Mouse (Mus musculus) kidney, embryonic 14.5 days (tissue): ENCODE data around the gene Zbtb24. TPM values are rescaled to one million over a fixed set of nuclear protein-coding genes. Genes with fewer than 3 reads are reported as not detected.
"Not testable (repeated sequence)": the region's sequence is repeated elsewhere in the genome, so short reads cannot be mapped to it uniquely, and the experiment has no call there.

ENCODE experiments used
- ATAC-seq: fragments of 200-750 bp; cut with Nextera tagmentation; 2 replicates; pipeline ENCODE4 v1.8.0; 2017; ENCODE audit warnings: moderate number of reproducible peaks, mild to moderate bottlenecking, moderate TSS enrichment, moderate library complexity; ENCODE audit not compliant: low FRiP score, low TSS enrichment
- H3K27ac ChIP-seq: fragments of 300-500 bp; sonication (generic); 2 replicates; pipeline ENCODE4 v1.5.1; 2014; ENCODE audit warnings: low read depth, mild to moderate bottlenecking, low read length, moderate library complexity, mixed read lengths
- H3K27me3 ChIP-seq: fragments of 300-500 bp; sonication (generic); 2 replicates; pipeline ENCODE4 v1.6.1; 2014; ENCODE audit warnings: mild to moderate bottlenecking, low read length; ENCODE audit not compliant: control insufficient read depth, insufficient read depth
- H3K36me3 ChIP-seq: fragments of 300-500 bp; sonication (generic); 2 replicates; pipeline ENCODE4 v1.6.1; 2014; ENCODE audit warnings: low read length, mixed read lengths; ENCODE audit not compliant: control insufficient read depth, insufficient read depth
- H3K4me1 ChIP-seq: fragments of 300-500 bp; sonication (generic); 2 replicates; pipeline ENCODE4 v1.6.1; 2014; ENCODE audit warnings: low read length, mixed read lengths; ENCODE audit not compliant: control insufficient read depth, insufficient read depth
- H3K4me2 ChIP-seq: fragments of 300-500 bp; sonication (generic); replicated peaks from 2 replicates; pipeline ENCODE4 v1.6.1; 2014; ENCODE audit warnings: low read depth, mild to moderate bottlenecking, low read length
- H3K4me3 ChIP-seq: fragments of 300-500 bp; sonication (generic); 2 replicates; pipeline ENCODE4 v1.5.1; 2014; ENCODE audit warnings: mild to moderate bottlenecking, low read length
- H3K9ac ChIP-seq: fragments of 300-500 bp; sonication (generic); 2 replicates; pipeline ENCODE4 v1.6.1; 2014; ENCODE audit warnings: low read depth, mild to moderate bottlenecking, low read length, moderate library complexity
- H3K9me3 ChIP-seq: fragments of 300-500 bp; sonication (generic); 2 replicates; pipeline ENCODE4 v1.6.1; 2016; ENCODE audit warnings: low read length; ENCODE audit not compliant: control insufficient read depth
- WGBS: fragments of 180-500 bp; shearing (Covaris S2); extraction: QIAGEN DNeasy Blood & Tissue Kit; methylation state at CpG from one replicate; pipeline ENCODE4 v1.1.7; 2014; 5-methylcytosine and 5-hydroxymethylcytosine counted together
- polyA plus RNA-seq: library from polyadenylated mRNA; unstranded; fragments of >200 nt; fragmentation: Nextera tagmentation; extraction: Ambion mirVana; gene quantifications from 2 replicates; pipeline ENCODE4 v1.2.1, GENCODE M21; 2014

Gene Zbtb24
- polyA plus RNA-seq, 1 experiment from 2014 or later, result 19.2 TPM

DNA sequence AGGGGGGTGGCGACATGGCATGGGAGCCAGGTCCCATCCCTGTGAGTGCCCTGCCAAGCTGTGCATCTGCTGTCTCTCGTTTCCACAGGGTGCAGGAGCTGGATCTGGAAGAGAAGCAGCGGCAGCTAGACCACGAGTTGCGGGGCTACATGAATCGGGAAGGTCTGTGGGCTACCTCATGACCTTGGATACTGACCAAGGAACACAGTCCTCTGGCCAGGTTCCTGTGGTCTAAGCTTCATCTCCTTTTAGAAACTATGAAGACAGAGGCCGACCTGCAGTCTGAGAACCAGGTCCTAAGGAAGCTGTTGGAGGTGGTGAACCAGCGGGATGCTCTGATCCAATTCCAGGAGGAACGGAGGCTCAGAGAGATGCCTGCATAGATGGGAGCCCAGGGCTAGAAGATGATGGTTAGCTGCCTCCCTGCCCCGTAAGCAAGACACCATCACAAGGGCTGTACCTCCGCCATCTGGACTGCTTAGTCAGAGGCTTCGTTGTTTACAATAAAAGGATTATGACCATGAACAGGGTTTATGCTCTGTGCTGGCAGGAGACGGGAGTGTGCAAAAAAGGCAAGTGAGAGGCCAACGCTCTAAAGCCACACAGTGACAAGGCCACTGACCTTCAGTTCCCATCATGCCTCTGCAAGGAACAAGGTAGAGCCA, 36.5 kb downstream of the Zbtb24 start:
- WGBS, result 86% methylated on average over 14 of the region's 14 CpGs
- peaks cover 15% of the 10 kb centered on the region; the same call in 1 of the 2 replicates for H3K4me1 ChIP-seq
- peaks cover 62% of the 10 kb centered on the region for H3K36me3 ChIP-seq
- no peak for ATAC-seq
- no peaks in the 10 kb centered on the region for H3K27me3 ChIP-seq
- no peak overlapping the region for H3K27ac ChIP-seq
- no peaks in the 10 kb centered on the region for H3K9me3 ChIP-seq
- no peak overlapping the region for H3K9ac ChIP-seq
- H3K4me2 ChIP-seq, result no peak overlapping the region
- H3K4me3 ChIP-seq, result no peak overlapping the region

GRCm38 (mm10) chr10:41488877-41489276, 38.7 kb downstream of the Zbtb24 start:
- H3K27ac ChIP-seq, result no peak overlapping the region
- H3K27me3 ChIP-seq, result no peaks in the 10 kb centered on the region
- H3K4me1 ChIP-seq, result peaks cover 15% of the 10 kb centered on the region; the same call in 1 of the 2 replicates
- no peak for ATAC-seq
- peak overlapping the region; percentile 71 for H3K4me3 ChIP-seq
- peaks cover 41% of the 10 kb centered on the region for H3K36me3 ChIP-seq
- H3K9me3 ChIP-seq, result no peaks in the 10 kb centered on the region
- peak overlapping the region; percentile 73; the same call in 1 of the 2 replicates for H3K9ac ChIP-seq
- 39% methylated on average over 7 of the region's 7 CpGs for WGBS
- peak overlapping the region; percentile 98 for H3K4me2 ChIP-seq

DNA sequence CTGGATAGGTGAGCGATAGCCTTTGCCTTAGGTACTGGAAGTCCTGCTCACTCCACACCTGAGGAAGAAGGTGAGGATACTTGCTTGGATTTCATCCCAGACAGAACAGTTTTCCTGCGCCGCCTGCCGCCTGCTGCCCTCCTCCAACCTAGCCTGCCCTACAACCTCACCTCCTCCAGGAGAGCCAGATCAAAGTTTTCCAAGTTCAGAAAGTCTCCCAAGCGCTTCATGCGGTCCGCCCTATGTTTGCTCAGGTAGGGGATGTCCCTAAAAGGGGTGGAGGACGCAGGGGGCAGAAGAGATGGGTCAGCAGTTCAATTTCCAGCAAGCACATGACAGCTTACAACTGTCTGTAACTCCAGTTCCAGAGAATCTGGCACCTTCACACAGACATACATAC, 39.1 kb downstream of the Zbtb24 start:
- Histone ChIP-seq H3K4me2 (peak overlapping the region; percentile 98), H3K27me3 (no peaks in the 10 kb centered on the region), H3K27ac (peak overlapping the region; percentile 48; the same call in 1 of the 2 replicates), H3K9me3 (no peaks in the 10 kb centered on the region), H3K9ac (peak overlapping the region; percentile 73), H3K4me1 (peaks cover 15% of the 10 kb centered on the region; the same call in 1 of the 2 replicates), H3K4me3 (peak overlapping the region; percentile 71), H3K36me3 (peaks cover 37% of the 10 kb centered on the region)
- peak; percentile 12; the same call in 1 of the 2 replicates for ATAC-seq
- WGBS, result 19% methylated on average over 8 of the region's 8 CpGs

- Histone ChIP-seq H3K4me3 (peak within 1 kb of the TSS; percentile 71), H3K36me3 (peaks cover 32% of the 10 kb centered on the region), H3K27me3 (no peaks in the 10 kb centered on the region), H3K4me2 (peak within 1 kb of the TSS; percentile 98), H3K9me3 (no peaks in the 10 kb centered on the region), H3K4me1 (peaks cover 15% of the 10 kb centered on the region; the same call in 1 of the 2 replicates), H3K27ac (peak within 1 kb of the TSS; percentile 48; the same call in 1 of the 2 replicates), H3K9ac (peak within 1 kb of the TSS; percentile 73)
- under 1% methylated on average over 50 of the region's 50 CpGs for WGBS
- peak; percentile 95 for ATAC-seq
Observed at GRCm38 (mm10) chr10:41489708-41490517, 39.7 kb downstream of the Zbtb24 start, which contains the start of the genes Smpd2 and Ppil6. Smpd2 (minus strand) TSS chr10:41490369. Ppil6 (plus strand) TSS chr10:41490439.

- ATAC-seq, result no peak
- peak overlapping the region; percentile 98 for H3K4me2 ChIP-seq
- under 1% methylated on average over 29 of the region's 29 CpGs for WGBS
- no peaks in the 10 kb centered on the region for H3K27me3 ChIP-seq
- H3K4me3 ChIP-seq, result peak overlapping the region; percentile 71
- no peak overlapping the region for H3K27ac ChIP-seq
- peaks cover 26% of the 10 kb centered on the region for H3K36me3 ChIP-seq
- H3K4me1 ChIP-seq, result peaks cover 15% of the 10 kb centered on the region; the same call in 1 of the 2 replicates
- H3K9ac ChIP-seq, result peak overlapping the region; percentile 73
- no peaks in the 10 kb centered on the region for H3K9me3 ChIP-seq
Observed at GRCm38 (mm10) chr10:41490518-41490873, 40.3 kb downstream of the Zbtb24 start.

DNA sequence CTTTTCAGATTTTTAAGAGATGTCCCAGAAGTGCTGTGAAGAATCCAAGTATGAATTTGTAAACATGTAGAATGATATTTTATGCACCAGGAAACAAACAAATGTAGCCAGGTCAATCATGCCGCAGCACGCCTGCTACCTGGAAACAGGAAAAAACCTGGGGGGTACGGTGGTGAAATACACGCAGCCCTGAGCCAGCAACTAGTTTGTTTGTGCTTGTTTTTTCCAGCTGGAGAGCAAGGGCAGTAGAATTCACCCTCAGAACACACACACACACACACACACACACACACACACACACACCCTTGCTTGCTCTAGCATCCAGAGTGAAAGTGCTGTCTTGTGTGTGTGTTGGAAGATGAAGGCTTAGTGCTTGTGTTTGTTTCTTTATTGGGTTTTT, 40.9 kb downstream of the Zbtb24 start:
- WGBS, result 59% methylated on average over 4 of the region's 4 CpGs
- Histone ChIP-seq H3K9ac (no peak overlapping the region), H3K27me3 (no peaks in the 10 kb centered on the region), H3K4me3 (no peak overlapping the region), H3K27ac (no peak overlapping the region), H3K4me2 (peak overlapping the region; percentile 98), H3K9me3 (no peaks in the 10 kb centered on the region), H3K4me1 (peaks cover 15% of the 10 kb centered on the region; the same call in 1 of the 2 replicates), H3K36me3 (peaks cover 20% of the 10 kb centered on the region)
- ATAC-seq, result no peak

DNA sequence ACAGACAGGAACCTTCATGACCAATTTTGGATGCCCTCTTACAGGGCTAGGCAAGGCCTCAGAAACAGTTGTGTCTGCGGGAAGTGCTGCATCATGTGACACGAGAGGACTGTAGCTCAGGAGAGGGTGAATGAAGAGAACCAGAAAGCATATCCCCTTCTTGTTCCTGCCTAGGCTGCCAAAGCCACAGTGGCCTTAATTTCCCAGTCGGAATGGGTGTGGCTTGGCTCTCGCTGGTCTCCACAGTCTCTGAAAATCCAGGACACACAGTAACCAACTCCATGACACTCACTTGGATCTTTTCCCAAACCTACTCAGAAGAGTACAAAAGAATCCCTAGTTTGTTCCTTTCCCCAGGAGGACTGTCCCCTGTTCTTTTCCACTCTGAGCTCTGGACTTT, 50.8 kb downstream of the Zbtb24 start:
- no peak for ATAC-seq
- Histone ChIP-seq H3K9ac (no peak overlapping the region), H3K9me3 (no peaks in the 10 kb centered on the region), H3K4me1 (no peaks in the 10 kb centered on the region), H3K36me3 (no peaks in the 10 kb centered on the region), H3K4me3 (no peak overlapping the region), H3K27ac (no peak overlapping the region), H3K27me3 (no peaks in the 10 kb centered on the region), H3K4me2 (no peak overlapping the region)
- WGBS, result 73% methylated on average over 4 of the region's 4 CpGs

GRCm38 (mm10) chr10:41504996-41505395, 54.8 kb downstream of the Zbtb24 start:
- ATAC-seq, result no peak
- no peak overlapping the region for H3K9ac ChIP-seq
- no peak overlapping the region for H3K4me3 ChIP-seq
- H3K4me1 ChIP-seq, result no peaks in the 10 kb centered on the region
- no peak overlapping the region for H3K27ac ChIP-seq
- no peaks in the 10 kb centered on the region for H3K9me3 ChIP-seq
- 100% methylated on average over 1 of the region's 1 CpGs for WGBS
- H3K27me3 ChIP-seq, result no peaks in the 10 kb centered on the region
- no peak overlapping the region for H3K4me2 ChIP-seq
- no peaks in the 10 kb centered on the region for H3K36me3 ChIP-seq

GRCm38 (mm10) chr10:41505446-41505845, 55.3 kb downstream of the Zbtb24 start:
- H3K9ac ChIP-seq, H3K27ac ChIP-seq, H3K4me1 ChIP-seq, H3K27me3 ChIP-seq, H3K9me3 ChIP-seq, H3K4me3 ChIP-seq, H3K36me3 ChIP-seq, H3K4me2 ChIP-seq: not testable (repeated sequence)
- WGBS, result 2% methylated on average over 3 of the region's 3 CpGs
- ATAC-seq, result peak; percentile 71; the same call in 1 of the 2 replicates
